Mouse (Mus musculus): ENCODE data around the gene Chst14. TPM values are rescaled to one million over a fixed set of nuclear protein-coding genes. Genes with fewer than 3 reads are reported as not detected.

Gene Chst14
- polyA plus RNA-seq, 1 experiment: 3.3 TPM

- DNase-seq (ENCODE audit: extremely low spot score in 1 of 2, low spot score in 1 of 2): no peak
These were observed 35.2 kb downstream of the Chst14 start for GRCm38 (mm10) chr2:118961546-118961945.

GRCm38 (mm10) chr2:118963007-118963675 is 36.8 kb downstream of the Chst14 start:
- no peak for DNase-seq (ENCODE audit: extremely low spot score in 1 of 2, low spot score in 1 of 2)

GRCm38 (mm10) chr2:118963676-118964012 is 37.3 kb downstream of the Chst14 start:
- DNase-seq (ENCODE audit: extremely low spot score in 1 of 2, low spot score in 1 of 2): no peak

- no peak for DNase-seq (ENCODE audit: extremely low spot score in 1 of 2, low spot score in 1 of 2)
These were observed 43.4 kb downstream of the Chst14 start for GRCm38 (mm10) chr2:118969585-118970147.

GRCm38 (mm10) chr2:118972048-118972447 is 45.8 kb downstream of the Chst14 start:
- DNase-seq (ENCODE audit: extremely low spot score in 1 of 2, low spot score in 1 of 2): no peak

- DNase-seq (ENCODE audit: extremely low spot score in 1 of 2, low spot score in 1 of 2): peak; percentile 55 to 90
These were observed 46.5 kb downstream of the Chst14 start for GRCm38 (mm10) chr2:118972687-118973376.

GRCm38 (mm10) chr2:118975855-118976254 is 49.6 kb downstream of the Chst14 start:
- peak in 1 of 2 experiments; percentile 26 for DNase-seq (ENCODE audit: extremely low spot score in 1 of 2, low spot score in 1 of 2)

- DNase-seq (ENCODE audit: extremely low spot score in 1 of 2, low spot score in 1 of 2): peak; percentile 60 to 85
These were observed 50.1 kb downstream of the Chst14 start for GRCm38 (mm10) chr2:118976282-118976929.

GRCm38 (mm10) chr2:118976941-118977340 is 50.6 kb downstream of the Chst14 start:
- DNase-seq (ENCODE audit: extremely low spot score in 1 of 2, low spot score in 1 of 2): no peak

- DNase-seq (ENCODE audit: extremely low spot score in 1 of 2, low spot score in 1 of 2): no peak
These were observed 51.8 kb downstream of the Chst14 start for GRCm38 (mm10) chr2:118978064-118978463.

Other genes starting within 250 kb of the Chst14 start
- 24.2 and 24.3 TPM in 2 replicates for gene Ankrd63, start 222.5 kb upstream of the Chst14 start, polyA plus RNA-seq (2012; rRNA removed)
- gene Plcb2, start 198.1 kb upstream of the Chst14 start, polyA plus RNA-seq (2012; rRNA removed): 3.1 and 3.5 TPM in 2 replicates
- gene Inafm2, start 180.7 kb upstream of the Chst14 start, polyA plus RNA-seq (2012; rRNA removed): 30.1 and 31.1 TPM in 2 replicates
- 6.5 and 7.4 TPM in 2 replicates for gene Ccdc9b, start 163.8 kb upstream of the Chst14 start, polyA plus RNA-seq (2012; rRNA removed)
- not detected in 2 replicates for gene Phgr1, start 153.7 kb upstream of the Chst14 start, polyA plus RNA-seq (2012; rRNA removed)
- gene Disp2, start 146.8 kb upstream of the Chst14 start, polyA plus RNA-seq (2012; rRNA removed): 114 and 125 TPM in 2 replicates
- 2.9 and 3.2 TPM in 2 replicates for gene Knstrn, start 112.5 kb upstream of the Chst14 start, polyA plus RNA-seq (2012; rRNA removed)
- 126 and 131 TPM in 2 replicates for gene Ivd, start 64.5 kb upstream of the Chst14 start, polyA plus RNA-seq (2012; rRNA removed)
- gene Bahd1, start 26.1 kb upstream of the Chst14 start, polyA plus RNA-seq (2012; rRNA removed): 25.4 and 26.8 TPM in 2 replicates
- gene Ccdc32, start 102.9 kb downstream of the Chst14 start, polyA plus RNA-seq (2012; rRNA removed): 42.7 and 44.2 TPM in 2 replicates
- gene Rpusd2, start 108.3 kb downstream of the Chst14 start, polyA plus RNA-seq (2012; rRNA removed): 4.8 and 6.2 TPM in 2 replicates
- gene Knl1, start 120.6 kb downstream of the Chst14 start, polyA plus RNA-seq (2012; rRNA removed): 0.04 and 0.06 TPM in 2 replicates
- gene Rad51, start 186.3 kb downstream of the Chst14 start, polyA plus RNA-seq (2012; rRNA removed): 0.84 and 1.4 TPM in 2 replicates
- 56.6 and 59.2 TPM in 2 replicates for gene Rmdn3, start 230.5 kb downstream of the Chst14 start, polyA plus RNA-seq (2012; rRNA removed)
- 1.1 and 2.3 TPM in 2 replicates for gene Gchfr, start 241.3 kb downstream of the Chst14 start, polyA plus RNA-seq (2012; rRNA removed)
- 0.57 and 0.58 TPM in 2 replicates for gene Gm14137, start 248.0 kb downstream of the Chst14 start, polyA plus RNA-seq (2012; rRNA removed)

All from frontal cortex, adult 2 months (tissue).